Mouse (Mus musculus) kidney, adult 2 months (tissue): Measurements from ENCODE around the gene Ankfy1.

ENCODE experiments used
- CTCF ChIP-seq: fragments of 200-500 bp; conservative IDR thresholded peaks from 2 replicates; pipeline ENCODE4 v1.5.1; 2011; ENCODE audit warnings: low read depth, mild to moderate bottlenecking, control low read depth, low read length, moderate library complexity, mixed read lengths; ENCODE audit not compliant: insufficient read depth, insufficient read length
- POLR2A ChIP-seq: fragments of 200-500 bp; IDR thresholded peaks from one replicate; pipeline ENCODE4 v1.6.1; 2011; ENCODE audit warnings: low read depth, low read length, control low read depth

DNA sequence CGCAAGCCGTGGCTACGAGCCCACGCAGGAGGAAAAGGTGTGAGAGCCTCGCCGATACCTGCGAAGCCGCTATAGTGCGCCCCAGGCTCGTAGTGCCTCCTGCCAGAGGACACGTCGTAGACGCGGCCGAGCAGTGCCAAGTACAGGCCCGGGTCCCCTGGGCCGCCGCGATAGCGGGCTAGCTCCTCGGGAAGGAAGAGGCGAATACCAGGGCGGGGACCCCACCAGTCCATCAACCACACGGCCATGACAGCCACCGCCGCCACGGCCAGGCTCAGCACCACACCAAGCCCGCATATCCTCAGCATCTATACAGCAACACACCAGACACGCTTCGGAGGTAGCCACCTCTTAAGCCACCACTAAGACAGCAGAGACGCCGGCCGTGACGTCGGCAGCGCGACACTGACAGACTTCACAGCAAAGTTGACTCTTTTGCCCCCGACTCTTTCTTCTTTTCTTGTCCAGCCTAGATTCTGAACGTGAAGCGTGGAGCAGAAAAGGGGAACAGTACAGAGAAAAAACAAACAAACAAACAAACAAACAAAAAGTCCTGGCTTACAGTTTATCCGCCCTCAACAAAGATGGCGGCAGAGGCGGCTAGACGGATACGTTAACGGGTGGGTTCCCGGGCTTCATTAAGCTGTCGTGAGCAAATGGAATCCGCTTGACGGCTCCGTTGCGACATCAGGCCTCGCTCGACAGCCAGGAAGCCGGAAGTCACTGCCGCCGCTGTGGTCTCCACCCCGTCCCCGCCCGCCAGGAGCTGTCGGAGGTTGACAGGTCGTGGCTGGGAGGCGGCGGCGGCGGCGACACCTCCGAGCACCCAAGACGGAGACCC, 105.9 kb downstream of the Ankfy1 start, which contains the start of the genes Cyb5d2 and Zzef1:
- TF ChIP-seq CTCF (no peak), POLR2A (no peak)
